Mouse (Mus musculus) stomach, embryonic 15.5 days (tissue): ENCODE measurements at regions not wholly inside any gene's neighbourhood (a gene's known extent, or its start where the extent isn't known, plus 50 kb on each side); places are given as distances from the start of the nearest gene placed in this dataset.

Experiments used
- ATAC-seq: fragments of 200-750 bp; cut with Nextera tagmentation; 2 replicates; pipeline ENCODE4 v1.8.0; 2017; ENCODE audit warnings: low read depth, moderate number of reproducible peaks, moderate TSS enrichment; ENCODE audit not compliant: insufficient read depth, low FRiP score
- H3K27ac ChIP-seq: fragments of 300-500 bp; sonication (generic); 2 replicates; pipeline ENCODE4 v1.5.1; 2015; ENCODE audit warnings: mild to moderate bottlenecking, inconsistent platforms
- H3K27me3 ChIP-seq: fragments of 300-500 bp; sonication (generic); replicated peaks from 2 replicates; pipeline ENCODE4 v1.6.1; 2015; ENCODE audit warnings: inconsistent platforms
- H3K36me3 ChIP-seq: fragments of 300-500 bp; sonication (generic); 2 replicates; pipeline ENCODE4 v1.6.1; 2015; ENCODE audit warnings: inconsistent platforms
- H3K4me1 ChIP-seq: fragments of 300-500 bp; sonication (generic); 2 replicates; pipeline ENCODE4 v1.6.1; 2015; ENCODE audit warnings: inconsistent platforms
- H3K4me2 ChIP-seq: fragments of 300-500 bp; sonication (generic); 2 replicates; pipeline ENCODE4 v1.6.1; 2015; ENCODE audit warnings: mild to moderate bottlenecking, inconsistent platforms
- H3K4me3 ChIP-seq: fragments of 300-500 bp; sonication (generic); replicated peaks from 2 replicates; pipeline ENCODE4 v1.5.1; 2015; ENCODE audit warnings: inconsistent platforms
- H3K9ac ChIP-seq: fragments of 300-500 bp; sonication (generic); 2 replicates; pipeline ENCODE4 v1.6.1; 2015; ENCODE audit warnings: inconsistent platforms
- H3K9me3 ChIP-seq: fragments of 300-500 bp; sonication (generic); 2 replicates; pipeline ENCODE4 v1.6.1; 2016; ENCODE audit warnings: inconsistent platforms
- WGBS: fragments of 180-500 bp; shearing (Covaris S2); methylation state at CpG from one replicate; pipeline ENCODE4 v1.1.7; 2015; 5-methylcytosine and 5-hydroxymethylcytosine counted together

GRCm38 (mm10) chr8:44704595-44705265 lies 230.5 kb upstream of the Fat1 start:
- Histone ChIP-seq H3K27ac (no peak overlapping the region), H3K27me3 (no peaks in the 10 kb centered on the region), H3K9me3 (no peaks in the 10 kb centered on the region), H3K4me3 (no peak overlapping the region), H3K4me1 (no peaks in the 10 kb centered on the region), H3K4me2 (no peak overlapping the region), H3K36me3 (no peaks in the 10 kb centered on the region), H3K9ac (no peak overlapping the region)
- ATAC-seq = no peak
- 65% methylated on average over 9 of the region's 9 CpGs for WGBS

DNA sequence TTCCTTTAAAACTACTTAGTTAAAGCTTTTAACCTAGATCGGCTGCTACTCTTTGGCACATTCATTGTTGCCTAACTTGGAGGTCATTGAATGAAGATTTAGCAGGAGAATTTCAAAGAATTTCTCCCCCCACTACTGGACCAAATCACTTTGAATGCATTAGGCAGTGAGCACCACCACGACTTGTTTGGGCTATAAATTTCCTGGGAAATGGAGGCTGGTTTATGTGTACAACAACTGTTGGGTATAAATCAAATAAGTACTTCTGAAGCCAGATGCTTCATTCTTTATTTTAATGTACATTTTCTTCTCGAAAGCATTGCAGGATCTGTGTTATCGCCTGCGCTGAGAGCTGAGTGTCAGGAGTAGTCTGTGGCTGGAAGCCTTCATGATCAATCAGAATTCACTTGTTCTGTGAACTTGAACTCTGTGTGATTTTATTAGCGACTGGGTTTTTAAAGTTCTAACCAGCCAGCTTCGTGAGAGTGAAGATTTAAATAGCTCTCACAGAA lies 226.5 kb upstream of the Fat1 start:
- H3K9me3 ChIP-seq = no peaks in the 10 kb centered on the region
- no peaks in the 10 kb centered on the region for H3K27me3 ChIP-seq
- no peak overlapping the region for H3K9ac ChIP-seq
- ATAC-seq = no peak
- H3K27ac ChIP-seq = no peak overlapping the region
- no peak overlapping the region for H3K4me3 ChIP-seq
- no peak overlapping the region for H3K4me2 ChIP-seq
- no peaks in the 10 kb centered on the region for H3K36me3 ChIP-seq
- WGBS = 32% methylated on average over 7 of the region's 7 CpGs
- H3K4me1 ChIP-seq = no peaks in the 10 kb centered on the region

GRCm38 (mm10) chr8:44709171-44709940 lies 225.9 kb upstream of the Fat1 start:
- no peak; the same call in 1 of the 2 replicates for ATAC-seq
- Histone ChIP-seq H3K27me3 (no peaks in the 10 kb centered on the region), H3K27ac (no peak overlapping the region), H3K4me1 (no peaks in the 10 kb centered on the region), H3K36me3 (no peaks in the 10 kb centered on the region), H3K9me3 (no peaks in the 10 kb centered on the region), H3K4me3 (no peak overlapping the region), H3K9ac (no peak overlapping the region), H3K4me2 (no peak overlapping the region)
- WGBS = 41% methylated on average over 6 of the region's 6 CpGs

DNA sequence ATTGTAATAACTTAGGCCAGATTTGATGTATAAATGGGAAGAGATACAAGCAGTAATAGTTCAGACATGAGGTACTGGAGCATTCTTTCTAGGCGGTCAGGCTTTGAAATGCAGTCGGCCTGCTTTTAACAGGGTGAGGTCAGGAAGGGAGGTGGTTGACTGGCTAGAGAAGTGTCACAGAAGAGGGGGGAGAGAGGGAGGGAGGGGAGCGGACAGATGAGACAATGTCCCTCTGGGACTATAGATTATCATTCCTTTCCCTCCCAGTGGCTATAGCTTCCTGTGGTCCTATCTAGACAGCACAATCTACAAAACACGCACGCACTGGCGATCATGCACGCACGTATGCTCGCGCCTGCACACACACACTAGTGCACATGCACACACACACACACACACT lies 200.7 kb upstream of the Fat1 start:
- WGBS = 83% methylated on average over 10 of the region's 10 CpGs
- Histone ChIP-seq H3K27me3 (no peaks in the 10 kb centered on the region), H3K27ac (no peak overlapping the region), H3K9me3 (no peaks in the 10 kb centered on the region), H3K4me1 (no peaks in the 10 kb centered on the region), H3K9ac (no peak overlapping the region), H3K4me3 (no peak overlapping the region), H3K4me2 (no peak overlapping the region), H3K36me3 (no peaks in the 10 kb centered on the region)
- ATAC-seq = no peak

DNA sequence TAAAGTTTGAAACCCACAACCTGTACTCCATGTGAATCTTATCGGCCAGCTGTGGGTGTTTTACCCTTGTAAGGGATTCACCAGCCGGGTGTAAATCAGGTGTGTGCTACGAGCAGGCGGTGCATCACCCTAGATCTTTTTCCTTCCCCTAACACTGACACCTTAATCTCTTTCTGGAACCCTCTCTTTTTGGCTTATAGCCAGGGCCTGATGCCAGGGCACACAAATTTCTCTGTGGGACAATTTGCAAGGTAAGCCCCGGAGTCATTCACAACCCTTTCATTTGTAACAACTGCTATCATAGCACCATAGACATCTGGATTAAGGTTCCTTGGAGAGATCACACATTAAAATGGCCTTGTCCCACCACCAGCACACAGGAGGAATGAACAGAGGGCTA lies 199.4 kb upstream of the Fat1 start:
- ATAC-seq = no peak
- no peaks in the 10 kb centered on the region for H3K4me1 ChIP-seq
- no peaks in the 10 kb centered on the region for H3K9me3 ChIP-seq
- H3K4me3 ChIP-seq = no peak overlapping the region
- no peaks in the 10 kb centered on the region for H3K36me3 ChIP-seq
- H3K27ac ChIP-seq = no peak overlapping the region
- 72% methylated on average over 5 of the region's 5 CpGs for WGBS
- no peaks in the 10 kb centered on the region for H3K27me3 ChIP-seq
- no peak overlapping the region for H3K4me2 ChIP-seq
- no peak overlapping the region for H3K9ac ChIP-seq

GRCm38 (mm10) chr8:44743353-44743752 lies 191.9 kb upstream of the Fat1 start:
- Histone ChIP-seq H3K4me1 (no peaks in the 10 kb centered on the region), H3K4me3 (no peak overlapping the region), H3K36me3 (no peaks in the 10 kb centered on the region), H3K9ac (no peak overlapping the region), H3K4me2 (no peak overlapping the region), H3K27ac (no peak overlapping the region), H3K9me3 (no peaks in the 10 kb centered on the region), H3K27me3 (no peaks in the 10 kb centered on the region)
- 55% methylated on average over 2 of the region's 2 CpGs for WGBS
- no peak for ATAC-seq

DNA sequence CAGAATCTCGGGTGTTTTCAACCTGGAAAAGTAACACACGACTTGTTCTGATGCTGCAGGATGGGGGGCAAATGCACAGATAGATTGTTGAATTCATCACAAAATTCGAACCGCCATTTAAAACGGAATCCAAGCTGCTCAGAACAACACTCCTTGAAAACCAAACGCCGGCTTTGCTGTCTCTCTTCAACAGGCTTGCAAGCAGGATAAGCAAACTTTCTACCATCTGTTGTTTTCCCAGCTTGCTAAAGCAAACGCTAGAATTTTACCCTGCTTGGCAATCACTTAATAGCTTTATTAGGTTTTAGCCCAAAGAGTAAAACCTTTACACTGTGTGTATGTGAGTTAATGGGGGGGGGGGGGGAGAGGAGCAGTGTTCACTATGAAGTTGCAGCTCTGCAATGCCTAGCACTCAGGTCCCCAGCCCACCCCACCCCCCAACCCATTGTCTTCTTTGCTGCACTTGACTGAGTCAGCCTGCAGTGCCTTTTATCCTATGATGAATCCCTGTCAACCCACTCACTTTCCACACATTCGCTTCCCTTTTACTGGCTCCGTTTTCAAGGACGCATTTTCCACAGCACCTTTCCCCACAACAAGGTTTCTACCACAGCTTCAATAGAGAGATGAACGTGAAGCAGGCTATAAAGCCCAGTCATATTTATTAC lies 190.1 kb upstream of the Fat1 start:
- no peak for ATAC-seq

GRCm38 (mm10) chr8:44758727-44759126 lies 176.5 kb upstream of the Fat1 start:
- Histone ChIP-seq H3K4me3 (no peak overlapping the region), H3K27me3 (no peaks in the 10 kb centered on the region), H3K27ac (no peak overlapping the region), H3K4me1 (no peaks in the 10 kb centered on the region), H3K4me2 (no peak overlapping the region), H3K9ac (no peak overlapping the region), H3K9me3 (no peaks in the 10 kb centered on the region), H3K36me3 (no peaks in the 10 kb centered on the region)
- WGBS = 48% methylated on average over 6 of the region's 6 CpGs
- ATAC-seq = no peak

More for the DNA sequence above, 190.1 kb upstream of the Fat1 start:
- 75% methylated on average over 12 of the region's 12 CpGs for WGBS
- H3K27me3 ChIP-seq = no peaks in the 10 kb centered on the region
- no peaks in the 10 kb centered on the region for H3K4me1 ChIP-seq
- no peak overlapping the region for H3K27ac ChIP-seq
- H3K36me3 ChIP-seq = no peaks in the 10 kb centered on the region
- no peaks in the 10 kb centered on the region for H3K9me3 ChIP-seq
- no peak overlapping the region for H3K4me2 ChIP-seq
- no peak overlapping the region for H3K4me3 ChIP-seq
- H3K9ac ChIP-seq = no peak overlapping the region

DNA sequence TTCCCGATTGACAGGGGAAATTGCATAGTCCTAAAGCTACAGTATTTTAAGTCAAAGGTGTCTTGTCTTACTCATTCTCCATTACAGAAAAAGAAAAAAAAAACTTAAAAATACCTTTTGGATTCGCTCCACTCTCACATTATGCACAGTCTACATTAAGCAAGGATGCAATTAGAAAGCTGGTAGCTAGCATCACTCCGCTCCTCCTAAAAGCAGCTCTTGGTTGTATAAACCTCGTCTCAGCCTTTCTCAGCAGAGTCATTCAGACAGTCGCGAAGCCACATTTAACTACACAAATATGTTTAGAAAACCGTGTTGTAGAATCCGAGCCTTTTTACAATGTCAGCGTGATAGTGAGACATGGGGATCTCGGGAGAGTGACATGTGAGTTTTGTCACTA lies 172.5 kb upstream of the Fat1 start:
- no peaks in the 10 kb centered on the region for H3K4me1 ChIP-seq
- no peaks in the 10 kb centered on the region for H3K9me3 ChIP-seq
- ATAC-seq = no peak
- H3K27me3 ChIP-seq = no peaks in the 10 kb centered on the region
- no peak overlapping the region for H3K9ac ChIP-seq
- no peak overlapping the region for H3K27ac ChIP-seq
- H3K4me3 ChIP-seq = no peak overlapping the region
- no peaks in the 10 kb centered on the region for H3K36me3 ChIP-seq
- 84% methylated on average over 10 of the region's 10 CpGs for WGBS
- H3K4me2 ChIP-seq = no peak overlapping the region

- Histone ChIP-seq H3K4me3 (no peak overlapping the region), H3K27me3 (no peaks in the 10 kb centered on the region), H3K9me3 (no peaks in the 10 kb centered on the region), H3K9ac (no peak overlapping the region), H3K36me3 (no peaks in the 10 kb centered on the region), H3K27ac (no peak overlapping the region), H3K4me1 (no peaks in the 10 kb centered on the region), H3K4me2 (no peak overlapping the region)
- no peak for ATAC-seq
- 53% methylated on average over 4 of the region's 4 CpGs for WGBS
These were observed 170.1 kb upstream of the Fat1 start for GRCm38 (mm10) chr8:44765194-44765593.

- Histone ChIP-seq H3K27ac (no peak overlapping the region), H3K27me3 (no peaks in the 10 kb centered on the region), H3K4me3 (no peak overlapping the region), H3K9me3 (no peaks in the 10 kb centered on the region), H3K4me1 (no peaks in the 10 kb centered on the region), H3K9ac (no peak overlapping the region), H3K4me2 (no peak overlapping the region), H3K36me3 (no peaks in the 10 kb centered on the region)
- ATAC-seq = no peak
- WGBS = 62% methylated on average over 5 of the region's 5 CpGs
These were observed 169.6 kb upstream of the Fat1 start for GRCm38 (mm10) chr8:44765677-44766076.
